Mouse (Mus musculus) ovary, postnatal 10 days (tissue): ENCODE measurements at regions not wholly inside any gene's neighbourhood (a gene's known extent, or its start where the extent isn't known, plus 50 kb on each side); places are given as distances from the start of the nearest gene placed in this dataset.

Experiments
- DNase-seq: peaks from one replicate; pipeline ENCODE4 v3.0.0; 2022; ENCODE audit warnings: low spot score

DNA sequence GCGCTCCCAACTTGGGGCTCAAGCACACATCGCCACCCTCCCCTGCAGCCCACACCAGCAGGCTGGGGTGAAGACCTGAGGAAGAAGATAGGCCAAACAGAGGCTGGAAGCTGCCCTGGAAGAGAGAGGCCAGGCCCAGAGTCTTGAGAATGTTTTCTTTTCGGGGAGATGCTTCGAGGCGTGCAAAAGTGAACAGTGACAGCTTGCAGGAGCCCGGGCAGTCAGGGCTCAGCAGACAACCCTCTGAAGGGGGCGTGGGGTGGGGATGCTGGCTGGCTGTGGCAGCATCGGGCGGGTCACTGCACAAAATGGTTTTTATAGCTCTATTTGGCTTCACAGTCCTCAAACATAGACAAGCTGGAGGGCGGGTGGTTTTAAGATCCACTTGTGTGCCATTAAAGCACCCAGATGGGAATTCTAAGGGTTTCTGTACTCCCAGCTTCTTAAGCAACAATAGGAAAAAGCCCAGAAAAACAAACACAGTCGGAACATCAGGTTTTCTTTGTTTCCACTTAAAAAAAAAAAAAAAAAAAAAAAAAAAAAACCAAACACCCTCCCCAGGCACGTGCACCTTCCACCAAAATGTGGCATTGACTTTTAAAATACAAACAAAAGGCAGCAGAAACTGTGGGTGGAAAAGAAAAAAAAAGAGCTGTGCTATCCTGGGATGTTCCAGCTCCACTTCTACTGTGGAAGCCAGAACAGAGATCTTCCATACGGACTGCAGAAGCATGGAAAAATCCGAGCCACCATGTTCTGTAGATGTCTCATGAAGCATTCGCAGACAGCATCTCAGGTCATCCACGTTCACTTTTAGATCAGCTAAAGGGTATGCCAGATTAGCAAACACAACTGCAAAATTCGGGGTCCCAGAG, 123.5 kb downstream of the Ly86 start:
- no peak for DNase-seq

DNA sequence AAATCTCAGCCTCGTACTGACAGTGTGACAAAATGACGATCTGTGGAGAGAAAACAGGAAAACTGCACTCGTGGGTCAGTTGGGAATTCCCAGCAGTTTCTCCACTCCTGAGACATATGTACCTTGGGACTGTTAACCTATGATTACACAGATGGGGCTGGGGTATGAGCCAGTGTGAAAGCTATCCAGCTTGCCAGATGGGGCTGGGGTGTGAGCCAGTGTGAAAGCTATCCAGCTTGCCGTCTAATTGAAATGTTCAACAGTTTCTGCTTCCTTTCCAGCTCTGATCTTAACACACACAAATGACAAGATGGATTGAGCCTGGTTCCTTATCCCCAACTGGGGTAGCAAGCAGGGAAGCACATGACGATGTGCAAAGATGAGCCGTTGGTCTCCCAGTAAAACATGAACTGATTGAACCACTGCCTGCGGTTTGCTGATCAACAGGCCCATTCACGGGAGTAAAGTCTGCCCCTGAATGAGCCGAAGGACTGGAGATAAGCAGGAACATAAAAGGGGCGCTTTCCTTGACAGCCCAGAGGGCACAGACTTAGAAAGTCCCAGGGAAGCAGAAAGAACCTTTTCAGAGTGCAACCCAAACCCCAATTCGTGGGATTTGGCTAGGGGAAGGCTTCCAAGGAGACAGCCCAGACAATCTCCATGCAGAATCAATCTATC, 125.4 kb downstream of the Ly86 start:
- no peak for DNase-seq

DNA sequence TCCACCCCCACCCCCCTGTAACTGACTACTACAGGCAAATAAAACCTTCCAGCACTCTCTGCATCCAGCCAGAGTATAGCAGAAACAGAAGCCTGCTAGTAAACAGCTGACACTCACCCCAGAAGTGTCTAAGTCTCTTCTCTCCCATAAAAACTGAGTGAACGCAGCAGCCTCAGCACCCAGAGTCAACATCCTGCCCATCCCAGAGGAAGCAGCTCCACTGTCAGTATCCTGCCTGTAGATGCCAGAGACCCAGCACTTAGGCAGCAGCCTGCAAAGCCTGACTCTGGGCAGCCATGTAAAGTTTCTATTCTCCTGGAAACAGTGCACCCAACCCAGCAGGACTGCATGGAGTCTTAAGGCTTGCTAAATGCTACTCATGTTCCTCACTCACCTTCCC, 128.4 kb downstream of the Ly86 start:
- DNase-seq = no peak

DNA sequence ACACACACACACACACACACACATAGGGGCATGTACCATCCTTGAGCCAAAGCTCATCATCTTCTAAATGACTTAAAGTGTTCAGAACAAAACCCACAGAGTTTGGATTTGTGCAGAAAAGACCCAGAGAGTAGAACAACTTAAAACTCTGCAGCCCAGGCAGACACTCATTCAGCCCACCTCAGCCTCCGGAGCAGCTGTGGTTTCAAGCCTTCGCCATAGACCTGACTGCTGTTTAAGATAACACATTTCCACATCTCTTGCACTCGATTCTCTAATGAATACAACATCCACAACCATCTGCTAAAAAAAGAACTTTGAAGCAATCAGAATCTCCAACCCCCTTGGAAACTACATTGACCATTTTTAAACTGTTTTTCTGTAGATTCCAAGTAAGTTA, 130.8 kb downstream of the Ly86 start:
- no peak for DNase-seq

DNA sequence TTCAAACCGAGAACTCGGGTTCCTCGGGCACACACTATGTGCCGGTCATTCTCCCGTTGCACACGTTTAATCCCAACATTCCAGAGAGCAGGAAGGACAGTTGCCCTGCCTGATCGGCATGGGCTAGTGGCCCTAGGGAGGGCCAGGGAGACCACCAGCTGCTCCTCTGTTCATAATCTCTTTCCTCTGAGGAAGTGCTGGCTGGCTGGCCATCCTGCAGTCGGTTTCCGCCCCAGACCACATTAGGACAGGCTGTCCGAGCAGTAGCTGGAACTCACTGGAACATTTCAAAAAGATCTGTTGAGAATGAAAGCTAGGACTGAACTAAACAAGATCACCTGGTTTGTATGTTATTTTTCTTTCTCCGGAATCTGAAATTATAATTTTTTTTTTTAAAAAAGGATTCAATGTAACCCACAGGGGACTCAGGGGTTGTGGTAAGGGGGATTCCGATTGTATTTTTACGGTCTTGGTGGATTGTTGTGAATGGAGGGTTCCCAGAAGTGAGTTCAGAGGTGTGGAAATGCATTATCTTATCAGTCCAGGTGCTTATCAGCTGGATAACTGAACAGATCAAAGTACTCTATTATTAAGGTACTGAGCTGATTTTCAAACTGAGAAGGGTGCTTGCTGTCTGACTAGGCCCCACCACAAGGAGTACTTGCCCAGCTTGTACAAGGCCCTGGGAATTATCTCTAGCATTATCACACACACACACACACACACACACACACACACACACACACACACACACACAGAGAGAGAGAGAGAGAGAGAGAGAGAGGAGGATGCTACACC, 131.4 kb downstream of the Ly86 start:
- no peak for DNase-seq

DNA sequence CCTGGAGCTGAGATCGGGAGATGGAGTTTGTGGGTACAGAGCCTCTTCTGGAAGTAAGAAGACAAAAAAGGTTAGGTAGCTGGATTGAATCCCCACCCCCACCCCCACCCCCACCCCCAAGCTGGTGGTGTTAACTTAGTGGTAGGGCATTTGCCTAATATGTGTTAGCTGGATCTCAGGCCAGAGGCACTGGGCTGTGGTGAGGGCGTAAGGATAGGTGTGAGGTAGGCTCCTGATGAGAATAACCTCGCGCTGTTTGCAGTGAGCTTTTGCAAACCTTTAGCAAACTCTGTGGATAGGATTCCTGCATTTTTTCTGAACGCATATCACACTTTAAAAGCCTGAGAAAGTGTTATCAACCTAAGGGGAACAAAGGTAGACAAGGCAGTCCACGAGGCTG, 132.3 kb downstream of the Ly86 start:
- DNase-seq = no peak

DNA sequence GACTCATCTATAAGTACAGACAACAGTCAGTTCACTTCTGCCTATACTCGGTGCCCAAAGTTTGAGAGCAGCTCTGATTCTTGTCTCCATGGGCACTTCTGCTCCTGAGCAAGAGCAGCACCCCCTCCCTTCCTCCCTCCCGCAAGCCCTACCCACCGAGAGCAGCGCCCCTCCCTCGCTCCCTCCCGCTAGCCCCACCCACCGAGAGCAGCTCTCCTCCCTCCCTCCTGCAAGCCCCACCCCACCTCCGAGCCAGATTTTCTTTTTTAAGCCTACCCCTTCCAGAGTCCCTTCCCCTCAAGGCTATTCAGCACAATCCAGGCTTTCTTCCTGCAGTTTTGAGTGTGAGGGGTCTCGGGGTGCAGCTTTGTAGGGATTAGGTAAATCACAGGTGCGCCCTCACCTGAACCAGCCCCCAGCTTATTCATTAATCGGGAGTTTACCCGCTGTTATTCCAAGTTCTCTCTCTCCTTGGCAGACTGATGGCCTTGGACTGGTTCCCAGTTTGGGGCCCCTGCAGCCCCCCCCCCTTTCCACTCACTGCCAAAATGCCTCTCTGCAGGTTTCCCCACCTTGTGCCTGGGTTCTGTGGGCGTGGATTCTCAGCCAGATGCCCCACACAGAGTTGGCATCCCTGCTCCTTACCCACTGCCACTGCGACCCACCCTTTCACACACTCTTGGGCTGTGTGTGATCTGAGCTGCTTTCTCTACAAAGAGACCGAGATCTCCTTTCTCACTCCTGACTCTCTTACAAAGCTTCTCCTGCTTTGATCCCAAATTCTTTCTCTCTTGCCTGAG, 132.9 kb downstream of the Ly86 start:
- DNase-seq = no peak

DNA sequence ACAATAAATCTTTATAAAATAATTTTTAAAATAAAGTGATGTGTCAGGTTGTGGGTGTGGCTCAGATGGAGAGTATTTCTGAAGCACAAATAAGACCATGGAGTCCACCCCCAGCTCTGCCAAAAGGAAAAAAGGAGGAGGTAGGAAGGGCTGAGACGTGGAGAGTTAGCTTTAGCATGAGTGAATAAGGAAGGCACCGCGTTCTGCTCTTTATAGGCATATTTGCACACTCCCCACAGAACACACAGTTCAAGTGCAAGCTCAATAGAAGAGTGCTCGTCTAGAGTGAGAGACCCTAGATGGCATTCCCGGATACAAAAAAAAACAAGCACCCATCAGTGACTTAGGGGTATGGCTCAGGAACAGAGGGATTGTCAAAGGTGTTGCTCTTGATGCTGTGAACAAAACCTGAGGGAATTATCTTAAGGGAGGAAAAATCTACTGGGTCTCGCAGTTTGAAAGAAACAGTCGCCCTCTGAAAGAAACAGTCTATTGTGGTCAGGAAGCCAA, 134.2 kb downstream of the Ly86 start:
- no peak for DNase-seq

DNA sequence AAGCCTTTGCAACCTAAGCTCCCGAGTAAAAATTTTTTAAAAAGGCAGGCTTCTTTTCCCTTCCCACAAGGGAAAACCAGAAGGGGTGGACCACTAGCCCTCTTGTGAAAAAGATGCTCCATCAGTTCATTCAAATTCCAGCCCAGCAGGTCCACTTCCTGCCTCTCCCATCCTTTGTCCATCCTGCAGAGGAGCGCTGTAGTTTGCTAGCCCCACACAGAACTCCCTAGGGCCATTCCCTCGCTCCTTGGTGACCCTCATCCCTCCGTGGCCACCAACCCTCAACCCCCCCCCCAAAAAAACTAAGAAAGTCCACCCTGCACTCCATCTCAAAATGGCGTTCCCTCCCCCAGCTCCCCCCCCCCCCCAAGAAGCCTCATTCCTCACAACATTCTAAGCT, 136.5 kb downstream of the Ly86 start:
- DNase-seq = no peak

DNA sequence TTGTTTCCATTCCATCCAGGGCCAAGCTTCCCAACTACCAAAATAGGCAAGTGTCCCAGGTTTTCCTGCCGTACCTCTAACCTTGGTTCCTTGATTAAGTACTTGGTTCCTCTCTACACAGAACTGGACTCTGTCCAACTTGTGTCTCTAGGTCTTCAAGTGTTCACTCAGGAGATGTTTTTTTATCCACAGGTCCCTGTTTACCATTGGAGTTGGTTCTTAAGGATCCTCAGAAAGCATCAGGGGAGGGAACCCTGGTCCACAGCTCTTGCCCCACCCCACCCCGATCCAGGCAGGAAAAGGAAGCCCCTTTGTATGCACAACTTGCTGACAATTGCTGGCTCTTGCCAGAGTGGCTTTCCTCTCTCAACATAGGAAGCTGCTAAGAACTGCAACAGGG, 137.0 kb downstream of the Ly86 start:
- DNase-seq = no peak

DNA sequence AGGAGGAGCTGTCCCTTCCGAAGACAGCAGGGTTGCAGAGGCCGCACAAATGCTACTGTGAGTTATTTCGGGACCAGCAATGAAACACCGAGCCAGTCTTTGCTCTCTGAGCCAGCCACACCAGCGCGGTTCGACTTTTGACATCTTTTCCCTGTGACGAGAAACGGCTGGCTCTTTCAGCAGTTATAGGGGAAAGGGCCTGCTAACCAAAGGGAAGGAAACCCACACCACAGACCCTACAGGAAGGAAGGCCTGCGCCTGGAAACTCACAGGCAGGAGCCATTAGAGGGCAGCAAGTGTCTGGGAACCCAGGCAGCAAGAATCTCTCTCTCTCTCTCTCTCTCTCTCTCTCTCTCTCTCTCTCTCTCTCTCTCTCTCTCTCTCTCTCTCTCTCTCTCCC, 137.6 kb downstream of the Ly86 start:
- DNase-seq = no peak

DNA sequence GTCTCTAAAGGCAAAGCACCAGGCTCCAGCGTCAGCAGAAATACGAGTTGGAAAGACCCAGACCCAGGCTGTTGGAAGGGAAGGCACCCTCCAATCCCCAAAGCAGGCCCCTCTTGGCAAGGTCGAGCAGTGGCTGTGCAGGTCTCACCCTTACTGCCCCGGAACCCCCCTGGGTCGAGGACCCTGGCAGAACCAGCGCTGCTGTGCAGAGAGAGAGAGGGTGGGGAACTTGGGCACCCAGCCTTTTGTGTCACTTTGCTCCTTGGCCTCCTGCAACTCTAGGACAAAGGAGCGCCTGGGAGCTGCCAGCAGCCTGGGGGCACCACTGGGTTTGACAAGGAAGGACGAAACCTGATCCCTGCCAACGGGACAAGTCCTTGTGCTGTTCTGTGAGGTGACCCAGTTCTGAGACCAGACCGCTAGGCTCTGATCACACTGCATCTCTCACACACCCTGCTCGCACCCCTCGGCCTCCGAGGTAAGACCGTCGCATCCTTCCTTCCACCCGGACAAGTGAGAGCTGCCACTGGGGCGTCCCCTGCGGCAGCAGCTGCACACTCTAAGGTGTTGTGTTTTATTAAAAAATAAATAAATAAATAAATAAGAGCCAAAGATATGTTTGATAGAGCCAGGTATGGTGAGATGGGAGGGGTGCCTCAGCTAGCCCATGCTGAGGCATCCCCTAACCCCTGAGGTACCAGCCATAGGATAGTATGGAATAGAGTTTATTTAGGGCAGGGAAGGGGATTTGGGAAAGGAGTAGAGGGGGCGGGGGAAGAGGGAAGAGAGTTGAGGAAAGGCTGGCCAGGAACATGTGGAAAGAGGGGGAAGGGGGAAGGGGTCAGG, 138.2 kb downstream of the Ly86 start:
- DNase-seq = peak; percentile 58

DNA sequence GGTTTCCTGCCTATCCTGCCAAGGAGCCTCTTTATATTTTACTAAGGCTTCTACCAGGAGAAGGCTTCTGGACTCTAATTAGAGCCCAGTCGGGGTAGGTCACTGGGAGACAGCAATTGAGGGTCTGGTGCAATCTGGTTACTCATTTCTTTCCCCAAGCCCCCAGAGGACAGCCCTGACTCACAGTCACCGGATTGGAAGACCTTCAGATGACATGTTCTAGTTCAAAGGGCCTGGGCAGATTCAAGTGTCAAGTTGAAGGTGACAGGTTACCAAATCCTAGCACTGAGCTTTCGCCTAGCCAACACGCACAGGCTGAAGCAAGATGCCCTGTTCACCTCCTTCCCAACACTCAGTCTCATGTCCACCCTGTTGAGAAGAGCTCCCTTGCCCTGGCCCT, 139.6 kb downstream of the Ly86 start:
- no peak for DNase-seq

DNA sequence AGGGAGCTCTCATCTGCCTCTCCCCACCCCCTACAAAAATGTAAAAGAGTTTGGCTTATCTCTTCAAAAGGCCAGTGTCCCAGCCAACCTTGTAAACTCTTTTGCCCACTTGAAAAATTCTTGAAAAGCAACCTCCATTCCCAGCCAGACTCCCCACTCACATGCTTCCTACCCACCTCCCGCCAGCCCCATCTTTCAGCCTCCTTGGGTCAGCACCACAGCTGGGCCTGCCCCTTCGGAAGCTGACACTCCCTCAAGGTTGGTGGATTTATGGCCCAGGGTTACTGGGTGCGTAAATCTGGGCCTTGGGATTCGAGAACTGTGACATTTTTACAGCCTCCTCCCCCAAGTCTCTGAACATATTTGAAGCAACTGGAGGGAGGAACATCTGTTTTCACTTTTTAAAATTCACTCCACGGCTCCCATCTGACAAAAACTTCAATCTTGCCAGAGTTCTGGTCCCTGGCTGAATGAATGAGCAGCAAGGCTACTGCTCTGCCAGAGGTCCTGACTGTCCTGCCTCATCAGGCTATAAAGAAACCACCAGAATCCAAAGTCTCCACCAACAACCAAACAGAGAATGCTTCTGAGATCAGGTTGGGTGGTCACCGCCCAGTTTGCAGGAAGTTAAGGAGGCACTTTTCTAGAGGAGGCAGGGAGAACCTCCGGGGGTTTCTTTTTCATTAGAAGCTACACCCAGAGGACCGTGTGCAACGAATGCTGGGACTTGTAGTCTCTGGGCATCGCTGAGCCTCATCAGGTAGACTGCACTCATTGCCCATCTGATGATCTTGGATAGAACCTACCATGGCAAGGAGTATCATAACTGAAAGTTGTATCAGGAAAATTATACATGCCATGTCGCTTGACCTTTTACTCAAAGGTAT, 147.3 kb downstream of the Ly86 start:
- DNase-seq = no peak

DNA sequence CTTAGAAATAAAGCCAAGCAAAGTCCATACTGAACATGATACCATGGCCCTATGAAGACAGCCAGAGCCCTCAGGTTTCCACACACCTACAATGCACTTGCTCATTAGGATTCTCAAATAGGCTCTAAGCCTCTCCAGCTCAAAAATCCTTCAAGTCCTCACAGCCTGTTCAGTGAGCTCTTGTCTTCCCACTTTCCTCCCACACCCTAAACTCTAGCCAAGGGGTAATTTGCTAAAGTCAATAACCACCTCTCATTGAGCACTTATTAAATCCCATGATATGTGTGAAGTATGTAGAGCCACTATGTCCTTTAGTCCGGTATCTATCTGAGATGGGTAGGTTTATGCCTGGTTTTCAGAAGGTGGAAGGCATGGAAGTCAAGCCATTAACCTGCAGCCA, 148.3 kb downstream of the Ly86 start:
- DNase-seq = no peak

DNA sequence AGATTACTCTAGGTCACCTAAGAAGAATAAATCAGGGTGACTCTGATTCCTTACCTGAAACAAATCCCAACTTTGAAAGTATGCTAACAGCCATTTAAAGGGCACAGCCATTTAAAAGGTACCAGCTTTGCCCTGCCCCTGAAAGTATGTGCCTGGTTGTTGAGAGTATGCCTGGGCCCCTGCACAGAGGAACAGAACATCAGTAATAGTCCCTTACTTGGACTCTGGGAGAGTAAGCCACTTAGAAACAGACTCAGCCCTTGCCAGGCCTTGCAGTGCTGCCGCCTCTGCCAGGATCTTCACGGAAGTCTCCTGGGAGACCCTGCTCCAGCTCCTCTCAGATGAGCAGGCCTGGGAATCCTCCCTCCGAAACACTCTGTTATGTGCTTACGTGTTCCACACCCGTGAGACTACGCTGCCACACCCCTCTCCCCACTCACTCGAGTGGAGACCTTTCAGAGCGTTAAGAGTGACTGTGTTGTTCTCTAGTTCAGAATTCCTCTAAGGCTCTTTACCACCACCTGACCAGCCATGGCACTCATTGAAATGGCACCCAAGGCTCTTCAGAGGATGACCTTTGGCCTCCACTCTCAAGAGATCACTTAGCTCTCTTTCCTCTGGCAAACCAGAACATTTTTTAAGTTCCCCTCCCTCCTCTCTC, 150.4 kb downstream of the Ly86 start:
- DNase-seq = no peak

DNA sequence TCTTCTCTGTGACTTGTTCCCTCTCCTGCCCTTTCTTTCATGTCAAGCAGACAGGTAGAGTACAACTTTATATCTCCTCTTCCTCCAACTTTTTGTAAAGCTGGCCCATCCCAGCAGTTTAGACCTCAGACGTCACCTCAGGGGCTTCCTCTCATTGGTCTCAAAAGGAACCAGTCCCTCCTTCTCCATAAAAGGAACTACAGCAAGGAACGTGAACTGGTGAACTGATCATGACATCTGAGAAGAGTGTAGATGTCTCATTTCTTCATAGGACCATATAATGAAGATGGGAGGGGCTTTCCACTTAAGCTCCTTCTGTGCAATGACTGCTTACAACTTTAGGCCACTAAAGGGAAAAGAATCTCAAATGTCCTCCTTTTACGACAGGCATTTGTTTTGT, 153.0 kb downstream of the Ly86 start:
- no peak for DNase-seq

DNA sequence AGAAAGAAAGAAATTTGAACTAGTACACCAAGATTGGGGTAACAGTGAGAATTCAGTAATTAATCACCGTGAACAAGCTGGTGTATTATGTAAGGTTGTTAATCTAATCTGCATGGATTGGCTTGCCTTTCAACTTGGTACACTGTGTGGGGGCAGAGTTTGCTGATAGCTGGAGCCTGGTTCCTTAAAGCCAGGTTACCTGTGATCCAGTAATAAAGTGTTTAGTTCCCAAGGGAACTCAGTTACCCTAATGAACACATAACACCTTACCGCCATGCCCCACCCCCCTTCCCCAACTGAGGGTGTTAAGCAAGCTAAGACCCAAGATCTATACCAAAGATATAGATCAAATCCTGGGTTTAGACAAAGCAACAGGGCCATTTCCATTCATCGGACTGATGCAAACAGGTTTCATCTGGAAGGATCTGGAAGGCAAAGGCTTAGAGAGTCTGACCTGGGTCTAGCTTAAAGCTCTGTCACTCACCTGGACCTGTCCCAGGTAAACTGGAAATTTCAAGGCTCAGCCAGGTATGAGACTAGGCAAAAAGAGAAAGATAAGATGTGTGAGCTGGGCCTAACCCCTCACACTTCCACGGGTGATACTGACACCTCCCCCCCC, 155.8 kb downstream of the Ly86 start:
- DNase-seq = no peak

DNA sequence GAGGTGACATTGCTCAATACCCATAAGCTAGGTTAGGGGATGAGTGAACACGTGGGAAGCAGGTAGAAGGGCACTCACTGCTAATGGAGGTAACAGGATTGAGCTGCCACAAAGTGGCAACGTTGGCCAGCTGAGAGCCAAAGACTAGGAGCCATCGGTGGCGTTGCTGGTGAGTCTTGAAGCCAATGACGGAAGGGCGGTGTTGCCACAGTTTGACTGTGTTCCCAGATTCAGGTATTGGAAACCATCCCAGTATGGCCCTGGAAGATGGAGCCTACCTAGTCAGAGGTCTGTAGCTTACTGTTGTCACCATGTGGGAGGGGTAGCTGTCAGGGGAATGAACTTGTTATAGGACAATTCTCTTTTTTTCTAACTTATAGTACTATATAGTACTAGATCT, 158.4 kb downstream of the Ly86 start:
- no peak for DNase-seq
